Mouse (Mus musculus) heart, embryonic 12.5 days (tissue): Measurements from ENCODE around the gene Rab10. TPM values are rescaled to one million over a fixed set of nuclear protein-coding genes. Genes with fewer than 3 reads are reported as not detected.

Source experiments
- ATAC-seq: fragments of 200-750 bp; cut with Nextera tagmentation; 2 replicates; pipeline ENCODE4 v1.8.0; 2017; ENCODE audit warnings: moderate TSS enrichment, moderate library complexity; ENCODE audit not compliant: insufficient number of reproducible peaks, low FRiP score
- H3K27ac ChIP-seq: fragments of 300-500 bp; sonication (generic); 2 replicates; pipeline ENCODE4 v1.5.1; 2016; ENCODE audit warnings: mild to moderate bottlenecking, moderate library complexity; ENCODE audit not compliant: poor library complexity, severe bottlenecking
- H3K27me3 ChIP-seq: fragments of 300-500 bp; sonication (generic); replicated peaks from 2 replicates; pipeline ENCODE4 v1.6.1; 2016; ENCODE audit warnings: mild to moderate bottlenecking, moderate library complexity
- H3K36me3 ChIP-seq: fragments of 300-500 bp; sonication (generic); 2 replicates; pipeline ENCODE4 v1.6.1; 2016; ENCODE audit warnings: mild to moderate bottlenecking, moderate library complexity
- H3K4me1 ChIP-seq: fragments of 300-500 bp; sonication (generic); replicated peaks from 2 replicates; pipeline ENCODE4 v1.6.1; 2016; ENCODE audit warnings: mild to moderate bottlenecking
- H3K4me2 ChIP-seq: fragments of 300-500 bp; sonication (generic); 2 replicates; pipeline ENCODE4 v1.6.1; 2016; ENCODE audit warnings: mild to moderate bottlenecking, moderate library complexity
- H3K4me3 ChIP-seq: fragments of 300-500 bp; sonication (generic); 2 replicates; pipeline ENCODE4 v1.5.1; 2016; ENCODE audit warnings: mild to moderate bottlenecking
- H3K9ac ChIP-seq: fragments of 300-500 bp; sonication (generic); 2 replicates; pipeline ENCODE4 v1.6.1; 2016; ENCODE audit warnings: mild to moderate bottlenecking, moderate library complexity
- H3K9me3 ChIP-seq: fragments of 300-500 bp; sonication (generic); replicated peaks from 2 replicates; pipeline ENCODE4 v1.6.1; 2016; ENCODE audit warnings: mild to moderate bottlenecking, moderate library complexity
- WGBS: fragments of 180-500 bp; shearing (Covaris S2); methylation state at CpG from one replicate; pipeline ENCODE4 v1.1.7; 2016; 5-methylcytosine and 5-hydroxymethylcytosine counted together
- polyA plus RNA-seq: library from polyadenylated mRNA; unstranded; fragments of >200 nt; fragmentation: Nextera tagmentation; extraction: Ambion mirVana; gene quantifications from 2 replicates; pipeline ENCODE4 v1.2.1, GENCODE M21; 2016

The Rab10 gene
- polyA plus RNA-seq, 1 experiment from 2014 or later, result 96.3 TPM

GRCm38 (mm10) chr12:3267397-3267796 lies 42.4 kb downstream of the Rab10 start:
- Histone ChIP-seq H3K9ac (no peak overlapping the region), H3K4me1 (0 out of 2 replicates have a peak, but pooled peaks cover 3% of the 10 kb centered on the region), H3K9me3 (no peaks in the 10 kb centered on the region), H3K36me3 (peaks cover 6% of the 10 kb centered on the region), H3K27ac (no peak overlapping the region), H3K27me3 (no peaks in the 10 kb centered on the region), H3K4me3 (no peak overlapping the region), H3K4me2 (no peak overlapping the region)
- WGBS, result 80% methylated on average over 2 of the region's 2 CpGs
- no peak for ATAC-seq

GRCm38 (mm10) chr12:3265188-3265587 lies 44.6 kb downstream of the Rab10 start:
- Histone ChIP-seq H3K4me1 (0 out of 2 replicates have a peak, but pooled peaks cover 3% of the 10 kb centered on the region), H3K27me3 (no peaks in the 10 kb centered on the region), H3K36me3 (peaks cover 12% of the 10 kb centered on the region), H3K27ac (no peak overlapping the region), H3K4me3 (no peak overlapping the region), H3K9ac (no peak overlapping the region), H3K9me3 (no peaks in the 10 kb centered on the region), H3K4me2 (no peak overlapping the region)
- 75% methylated on average over 2 of the region's 2 CpGs for WGBS
- no peak for ATAC-seq

GRCm38 (mm10) chr12:3264449-3264848 lies 45.3 kb downstream of the Rab10 start:
- no peak overlapping the region for H3K27ac ChIP-seq
- 0 out of 2 replicates have a peak, but pooled peaks cover 3% of the 10 kb centered on the region for H3K4me1 ChIP-seq
- H3K9ac ChIP-seq, result no peak overlapping the region
- no peak for ATAC-seq
- WGBS, result 68% methylated on average over 2 of the region's 2 CpGs
- H3K36me3 ChIP-seq, result peaks cover 12% of the 10 kb centered on the region
- H3K4me3 ChIP-seq, result no peak overlapping the region
- no peak overlapping the region for H3K4me2 ChIP-seq
- no peaks in the 10 kb centered on the region for H3K9me3 ChIP-seq
- no peaks in the 10 kb centered on the region for H3K27me3 ChIP-seq

GRCm38 (mm10) chr12:3261596-3261995 lies 48.2 kb downstream of the Rab10 start:
- Histone ChIP-seq H3K9ac (no peak overlapping the region), H3K4me2 (no peak overlapping the region), H3K27me3 (no peaks in the 10 kb centered on the region), H3K36me3 (peaks cover 15% of the 10 kb centered on the region), H3K27ac (no peak overlapping the region), H3K9me3 (no peaks in the 10 kb centered on the region), H3K4me1 (0 out of 2 replicates have a peak, but pooled peaks cover 3% of the 10 kb centered on the region), H3K4me3 (no peak overlapping the region)
- no peak for ATAC-seq
- 96% methylated on average over 25 of the region's 25 CpGs for WGBS

GRCm38 (mm10) chr12:3255966-3256365 lies 53.8 kb downstream of the Rab10 start:
- H3K9me3 ChIP-seq, result no peaks in the 10 kb centered on the region
- no peaks in the 10 kb centered on the region for H3K27me3 ChIP-seq
- H3K4me1 ChIP-seq, result no peaks in the 10 kb centered on the region
- no peak overlapping the region for H3K27ac ChIP-seq
- H3K4me3 ChIP-seq, result no peak overlapping the region
- no peak overlapping the region for H3K4me2 ChIP-seq
- no peak for ATAC-seq
- peaks cover 38% of the 10 kb centered on the region for H3K36me3 ChIP-seq
- no peak overlapping the region for H3K9ac ChIP-seq

GRCm38 (mm10) chr12:3255435-3255834 lies 54.3 kb downstream of the Rab10 start:
- Histone ChIP-seq H3K4me1 (no peaks in the 10 kb centered on the region), H3K27me3 (no peaks in the 10 kb centered on the region), H3K27ac (no peak overlapping the region), H3K9me3 (no peaks in the 10 kb centered on the region), H3K36me3 (peaks cover 43% of the 10 kb centered on the region), H3K4me3 (no peak overlapping the region), H3K4me2 (no peak overlapping the region), H3K9ac (no peak overlapping the region)
- no peak for ATAC-seq
- WGBS, result 91% methylated on average over 2 of the region's 2 CpGs

GRCm38 (mm10) chr12:3253591-3253990 lies 56.2 kb downstream of the Rab10 start:
- Histone ChIP-seq H3K4me2 (no peak overlapping the region), H3K4me1 (no peaks in the 10 kb centered on the region), H3K4me3 (no peak overlapping the region), H3K27me3 (no peaks in the 10 kb centered on the region), H3K36me3 (peaks cover 55% of the 10 kb centered on the region), H3K9me3 (no peaks in the 10 kb centered on the region), H3K27ac (no peak overlapping the region), H3K9ac (no peak overlapping the region)
- no peak for ATAC-seq

GRCm38 (mm10) chr12:3246091-3246490 lies 63.7 kb downstream of the Rab10 start:
- H3K9ac ChIP-seq, result no peak overlapping the region
- WGBS, result 94% methylated on average over 6 of the region's 6 CpGs
- no peaks in the 10 kb centered on the region for H3K27me3 ChIP-seq
- no peak for ATAC-seq
- no peak overlapping the region for H3K4me3 ChIP-seq
- no peak overlapping the region for H3K27ac ChIP-seq
- H3K9me3 ChIP-seq, result no peaks in the 10 kb centered on the region
- H3K4me1 ChIP-seq, result no peaks in the 10 kb centered on the region
- H3K4me2 ChIP-seq, result no peak overlapping the region
- H3K36me3 ChIP-seq, result peaks cover 43% of the 10 kb centered on the region

GRCm38 (mm10) chr12:3239544-3239943 lies 70.2 kb downstream of the Rab10 start:
- Histone ChIP-seq H3K9ac (no peak overlapping the region), H3K27ac (no peak overlapping the region), H3K4me3 (no peak overlapping the region), H3K4me1 (peaks cover 7% of the 10 kb centered on the region; the same call in 1 of the 2 replicates), H3K27me3 (no peaks in the 10 kb centered on the region), H3K4me2 (no peak overlapping the region), H3K36me3 (peaks cover 41% of the 10 kb centered on the region), H3K9me3 (peaks cover 34% of the 10 kb centered on the region)
- ATAC-seq, result no peak
- 100% methylated on average over 1 of the region's 1 CpGs for WGBS

- Histone ChIP-seq H3K9me3 (peaks cover 34% of the 10 kb centered on the region), H3K4me3 (no peak overlapping the region), H3K9ac (no peak overlapping the region), H3K4me1 (peaks cover 7% of the 10 kb centered on the region; the same call in 1 of the 2 replicates), H3K36me3 (peaks cover 41% of the 10 kb centered on the region), H3K4me2 (no peak overlapping the region), H3K27me3 (no peaks in the 10 kb centered on the region), H3K27ac (no peak overlapping the region)
- ATAC-seq, result no peak
- 97% methylated on average over 16 of the region's 16 CpGs for WGBS
These were observed 71.3 kb downstream of the Rab10 start for GRCm38 (mm10) chr12:3238361-3239051.

GRCm38 (mm10) chr12:3237799-3238198 lies 72.0 kb downstream of the Rab10 start:
- Histone ChIP-seq H3K4me1 (peaks cover 7% of the 10 kb centered on the region; the same call in 1 of the 2 replicates), H3K9ac (no peak overlapping the region), H3K4me3 (no peak overlapping the region), H3K27ac (no peak overlapping the region), H3K4me2 (no peak overlapping the region), H3K9me3 (peaks cover 34% of the 10 kb centered on the region), H3K27me3 (no peaks in the 10 kb centered on the region), H3K36me3 (peaks cover 41% of the 10 kb centered on the region)
- no peak for ATAC-seq
- 93% methylated on average over 5 of the region's 5 CpGs for WGBS
